Mouse (Mus musculus) fibroblast of lung, adult 2 months (primary cell): ENCODE results near the gene Sh3pxd2a.

Experiments
- DNase-seq: peaks from one replicate; pipeline ENCODE4 v3.0.0-alpha.2; 2011; ENCODE audit warnings: low read depth

Sh3pxd2a gene

DNA sequence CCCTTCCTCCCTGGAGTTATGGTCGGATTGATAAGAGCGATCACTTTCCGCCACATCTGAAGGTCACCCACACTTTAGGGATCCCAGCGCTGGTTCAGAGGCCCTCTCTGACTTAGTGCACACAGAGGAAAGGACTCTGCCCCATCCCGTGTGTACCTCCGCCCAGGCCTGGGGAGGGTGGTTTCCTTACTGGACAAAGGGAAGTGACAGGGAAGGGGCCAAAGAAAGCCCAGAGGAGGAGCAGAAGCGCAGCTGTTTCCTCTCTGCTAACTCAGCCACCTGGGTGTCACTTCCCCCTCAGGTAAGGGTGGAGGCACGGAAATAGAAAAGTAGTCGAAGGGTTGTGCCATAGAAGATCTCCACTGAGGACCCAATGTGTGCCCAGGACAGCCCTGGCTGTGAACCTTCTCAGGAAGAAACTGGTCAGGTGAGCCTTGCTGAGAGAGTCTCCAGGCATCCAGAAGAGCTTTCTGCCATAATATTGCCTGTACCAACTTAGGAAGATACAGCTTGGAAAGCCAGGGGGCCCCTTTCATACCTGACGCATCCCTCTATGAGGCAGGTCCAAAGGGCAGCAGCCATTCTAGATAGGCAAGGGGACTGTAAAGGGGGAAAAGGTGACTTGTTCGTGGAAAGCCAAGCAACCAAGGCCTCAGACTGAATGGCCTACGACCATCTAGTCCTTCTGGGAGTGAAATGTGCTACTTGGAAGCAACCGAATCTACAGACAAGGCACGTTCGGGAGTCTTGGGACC is 9.0 kb downstream of the Sh3pxd2a start:
- no peak for DNase-seq

DNA sequence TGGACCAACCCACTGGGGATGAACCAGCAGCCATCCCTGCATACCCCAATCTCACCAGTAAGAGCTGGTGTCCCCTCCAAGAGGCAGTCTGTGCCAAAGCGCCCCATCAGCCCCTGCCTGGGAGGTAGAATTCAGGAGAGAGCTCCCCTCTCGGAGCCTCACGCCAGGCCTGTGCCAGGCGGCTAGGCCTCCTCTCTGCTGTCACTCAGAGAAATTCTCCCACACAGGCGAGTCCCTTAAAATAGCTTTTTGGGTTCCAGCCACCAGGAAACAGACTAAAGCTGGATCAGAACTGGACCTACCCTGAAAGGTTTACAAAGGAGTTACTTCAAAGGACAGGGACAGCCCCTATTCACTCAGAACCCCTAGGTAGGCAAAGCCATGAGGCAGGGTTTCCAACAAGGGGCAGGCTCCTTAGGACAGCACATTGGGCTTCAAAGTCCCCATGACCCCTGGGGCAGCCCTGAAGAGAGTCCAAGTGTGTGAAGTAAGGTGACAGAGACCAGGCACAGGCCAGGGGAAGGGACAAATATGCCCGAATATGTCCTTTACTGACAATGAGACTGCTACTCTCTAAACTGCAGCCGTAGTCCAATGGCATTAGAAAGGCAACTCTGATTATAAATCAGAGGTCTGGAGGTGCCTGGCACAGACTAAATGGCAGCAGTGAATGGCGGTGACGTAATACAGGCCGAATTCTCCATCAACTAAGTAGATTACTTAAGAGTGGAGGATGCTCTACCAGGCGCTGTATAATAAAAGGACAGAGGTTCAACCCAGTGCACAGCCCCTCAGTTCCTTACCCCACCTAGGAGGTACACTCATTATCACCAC is 9.8 kb downstream of the Sh3pxd2a start:
- DNase-seq, result no peak

DNA sequence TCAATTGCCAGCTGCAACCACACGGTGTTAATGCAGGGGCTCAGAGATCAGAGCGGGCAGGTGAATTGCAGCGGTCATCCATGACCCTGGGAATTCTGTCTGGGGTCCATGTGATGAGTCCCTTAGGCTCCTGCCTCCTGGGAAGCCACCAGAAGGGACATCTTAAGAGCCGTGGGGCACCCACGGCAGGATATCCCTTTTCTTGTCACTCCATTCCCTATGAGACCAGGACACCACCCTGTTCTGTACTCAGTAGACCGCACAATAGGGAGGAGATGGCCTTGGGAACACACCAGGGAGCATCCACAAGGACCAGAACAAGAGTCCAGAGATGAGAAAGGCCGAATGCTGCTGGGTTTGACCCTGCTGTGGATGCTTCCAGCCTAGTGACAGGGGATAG is 10.8 kb downstream of the Sh3pxd2a start:
- no peak for DNase-seq

DNA sequence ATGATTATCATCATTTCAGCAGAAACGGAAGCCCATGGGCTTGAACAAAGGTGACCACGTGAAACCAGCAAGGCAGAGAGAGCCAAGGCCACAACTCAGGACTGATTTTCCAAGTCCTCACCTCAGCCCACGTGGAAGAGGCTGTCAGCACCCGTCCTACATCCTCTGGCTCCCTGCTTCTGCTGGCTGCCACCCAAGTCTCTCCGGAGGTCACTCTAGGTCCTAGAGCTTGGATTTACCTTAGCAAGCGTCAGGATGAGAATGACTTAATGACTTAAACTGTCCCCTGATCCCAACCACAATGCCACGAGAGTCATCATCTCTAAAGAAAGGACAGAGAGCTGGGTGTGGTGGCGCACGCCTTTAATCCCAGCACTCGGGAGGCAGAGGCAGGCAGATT is 11.5 kb downstream of the Sh3pxd2a start:
- no peak for DNase-seq

DNA sequence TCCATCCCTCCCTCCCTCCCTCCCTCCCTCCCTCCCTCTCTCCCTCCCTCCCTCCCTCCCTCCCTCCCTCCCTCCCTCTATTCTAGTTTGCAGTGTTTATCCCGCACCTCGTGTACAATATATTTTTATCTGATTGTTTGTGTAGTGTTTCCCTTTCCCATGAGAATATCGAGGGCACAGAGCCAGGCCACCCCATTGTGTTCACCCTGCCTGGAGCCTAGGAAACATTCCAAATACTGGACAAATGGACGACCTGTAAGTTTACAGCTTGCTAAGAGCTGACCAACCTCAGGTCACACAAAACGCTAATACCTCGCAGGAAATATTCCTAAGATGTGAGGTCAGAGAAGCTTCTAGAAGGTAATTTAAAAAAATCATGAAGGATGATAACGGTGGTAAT is 12.0 kb downstream of the Sh3pxd2a start:
- DNase-seq, result no peak

DNA sequence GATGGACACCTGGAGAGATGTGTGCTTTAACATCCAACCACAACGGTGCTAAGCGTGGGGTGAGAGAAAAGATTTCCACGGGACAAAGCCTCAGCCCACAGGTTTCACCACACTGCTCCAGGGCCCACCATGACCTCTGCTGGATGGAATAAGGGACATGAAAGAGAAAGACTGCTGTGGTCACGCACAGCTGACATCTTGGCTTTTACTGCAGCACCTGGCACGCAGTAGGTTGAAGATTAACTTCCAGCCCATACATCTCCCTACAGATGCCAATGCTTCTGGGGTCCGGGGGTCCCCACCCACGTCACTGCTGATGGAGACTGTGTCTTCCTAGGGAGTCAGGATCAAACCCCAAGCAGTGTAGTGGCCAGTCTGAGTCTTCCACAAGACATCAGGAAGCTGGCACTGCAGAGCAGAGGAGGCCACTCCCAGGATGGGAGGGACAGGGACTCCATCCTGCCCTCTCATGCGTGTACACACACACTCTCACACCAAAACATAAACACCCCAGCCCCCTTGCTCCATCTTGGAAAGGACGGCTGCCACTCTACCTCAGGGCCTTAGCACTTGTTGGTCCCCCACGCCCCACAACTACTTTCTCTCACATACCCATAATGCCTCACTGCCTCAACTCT is 12.6 kb downstream of the Sh3pxd2a start:
- DNase-seq, result no peak

DNA sequence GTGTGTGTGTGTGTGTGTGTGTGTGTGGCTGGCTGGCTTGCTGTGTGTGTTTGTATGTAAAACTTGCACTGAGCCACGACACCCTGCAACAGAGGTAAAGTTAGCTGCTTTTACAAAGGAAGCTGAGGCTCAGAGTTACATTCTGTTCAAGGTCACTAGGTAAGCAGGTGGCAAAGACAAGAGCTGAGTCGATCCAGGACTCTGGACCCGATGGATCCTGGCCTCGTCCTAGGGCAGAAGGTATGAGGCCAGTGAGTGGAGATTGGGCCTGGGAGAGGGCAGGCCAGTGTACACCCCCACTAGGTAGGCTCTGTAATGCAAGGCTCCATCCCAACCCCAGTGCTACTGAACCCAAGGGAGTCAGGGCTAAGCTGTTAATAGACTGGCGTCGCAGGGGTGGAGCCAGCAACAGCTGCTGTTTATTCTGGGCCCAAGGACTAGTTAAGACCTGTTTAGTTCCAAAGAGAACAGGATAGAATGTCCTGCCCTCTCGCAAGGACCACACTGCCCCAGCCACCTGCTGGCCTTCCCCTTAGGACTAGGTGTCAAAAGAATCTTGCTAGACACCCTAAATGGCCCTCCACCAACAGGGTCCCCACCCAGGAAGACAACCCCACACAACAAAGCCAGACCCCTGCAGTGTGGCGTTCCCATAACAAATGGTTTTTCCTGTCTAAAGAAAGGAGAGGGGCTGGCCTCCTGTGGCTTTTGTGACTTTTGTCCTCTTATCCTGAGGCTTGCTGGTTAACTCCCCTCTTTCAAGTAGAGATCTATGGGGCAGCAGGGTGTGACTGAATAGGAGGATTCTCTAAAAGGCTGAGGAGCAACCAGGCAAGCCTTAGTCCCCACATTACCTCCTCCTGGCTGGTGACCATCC is 13.7 kb downstream of the Sh3pxd2a start:
- no peak for DNase-seq

DNA sequence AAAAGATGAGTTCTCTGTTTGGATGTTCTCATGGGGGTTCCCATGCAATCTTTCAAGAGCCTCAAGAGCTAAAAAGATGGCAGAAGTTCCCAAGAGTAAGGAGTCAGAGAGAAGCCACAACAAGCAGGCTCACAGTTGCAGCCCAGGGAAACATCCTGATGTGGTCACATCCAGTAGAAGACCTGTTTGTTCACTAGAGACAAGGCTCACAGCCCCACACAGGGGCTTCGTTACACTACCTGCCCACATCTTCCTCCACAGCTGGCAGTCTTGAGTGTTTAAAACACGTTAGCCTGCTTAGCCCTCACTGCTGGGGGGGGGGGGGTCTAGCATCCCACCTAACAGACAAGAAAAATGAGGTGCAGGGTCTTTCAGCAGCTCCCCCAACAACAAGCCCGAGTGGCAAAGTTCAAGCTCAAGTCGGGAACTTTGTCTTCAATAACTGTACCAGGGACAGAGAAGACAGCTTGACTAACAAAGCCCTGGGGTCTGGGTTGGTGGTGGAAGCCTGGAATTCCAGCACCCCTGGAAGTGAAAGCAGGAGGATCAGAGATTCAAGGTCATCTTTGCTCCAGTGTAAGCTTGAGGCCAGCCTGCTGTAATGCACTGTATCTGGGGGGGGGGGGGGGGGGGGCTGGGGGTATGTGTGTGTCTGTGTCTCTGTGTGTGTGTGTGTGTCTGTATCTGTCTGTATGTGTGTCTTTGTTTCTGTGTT is 14.5 kb downstream of the Sh3pxd2a start:
- no peak for DNase-seq

DNA sequence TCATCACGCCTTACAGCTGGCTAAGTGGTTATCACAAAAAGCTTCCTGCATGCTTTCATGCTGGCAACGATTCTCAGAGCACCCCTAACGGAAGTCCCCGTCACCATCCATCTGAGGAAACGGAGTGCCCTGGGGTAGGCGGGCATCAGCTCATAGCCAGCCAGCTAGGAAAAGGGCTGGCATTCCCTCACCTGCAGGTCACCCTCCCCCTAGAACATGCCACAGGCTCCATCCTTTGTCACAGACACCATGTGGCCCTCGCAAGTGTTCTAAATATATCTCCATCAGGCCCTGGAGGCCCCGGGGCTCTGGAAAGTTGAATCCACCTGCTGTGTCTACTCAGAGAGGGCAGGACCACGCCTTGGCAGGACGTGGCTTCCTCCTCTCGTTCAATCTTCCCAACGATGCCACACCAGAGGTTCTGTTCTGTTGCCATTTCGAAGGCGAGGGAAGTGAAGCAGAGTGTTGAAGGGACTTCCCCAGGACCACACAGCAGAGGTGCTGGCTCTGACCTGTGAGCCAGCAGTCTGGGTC is 15.5 kb downstream of the Sh3pxd2a start:
- no peak for DNase-seq

DNA sequence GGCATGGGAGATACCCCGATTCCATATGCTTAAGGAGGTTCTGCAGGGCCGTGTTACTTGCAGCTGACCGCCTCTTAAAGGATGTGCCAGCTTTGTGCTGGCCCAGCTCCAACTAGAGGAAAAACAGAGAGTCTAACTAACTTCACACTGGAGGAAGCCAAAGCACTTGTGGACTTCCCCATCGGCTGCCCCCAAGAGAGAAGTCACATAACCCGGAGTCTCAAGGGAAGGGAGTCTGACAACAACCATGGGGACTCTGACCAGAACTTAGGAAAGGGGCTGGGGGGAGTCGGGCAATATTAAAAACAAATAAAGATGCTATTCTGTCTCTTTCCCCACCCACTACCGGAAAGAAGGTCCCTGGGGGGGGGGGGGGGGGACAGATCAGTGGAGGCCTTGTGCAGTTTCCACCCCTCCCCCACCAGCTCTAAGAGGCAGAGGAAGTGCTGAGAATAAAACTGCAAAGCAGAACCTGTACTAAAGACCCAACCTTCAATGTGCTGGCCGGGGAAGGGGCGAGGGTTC is 17.3 kb downstream of the Sh3pxd2a start:
- DNase-seq, result no peak

DNA sequence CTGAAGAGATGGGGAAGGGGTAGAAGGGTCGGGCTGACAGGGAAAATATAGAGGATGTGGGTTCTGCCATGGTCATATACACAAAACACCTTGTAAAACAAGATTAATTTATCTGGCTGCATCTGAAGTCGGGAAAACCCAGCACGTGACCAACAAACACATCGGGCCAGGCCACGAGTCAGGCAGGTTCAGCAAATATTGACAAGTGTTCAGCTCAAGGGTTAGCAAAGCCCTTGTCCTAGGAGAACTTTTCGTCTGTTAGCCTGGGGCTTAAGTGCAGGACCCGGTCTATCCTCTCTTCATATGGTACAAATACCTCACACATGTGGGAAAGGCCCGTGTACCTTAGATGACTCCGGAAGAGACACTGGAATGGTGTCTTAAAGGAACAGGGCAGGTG is 18.1 kb downstream of the Sh3pxd2a start:
- DNase-seq, result no peak

DNA sequence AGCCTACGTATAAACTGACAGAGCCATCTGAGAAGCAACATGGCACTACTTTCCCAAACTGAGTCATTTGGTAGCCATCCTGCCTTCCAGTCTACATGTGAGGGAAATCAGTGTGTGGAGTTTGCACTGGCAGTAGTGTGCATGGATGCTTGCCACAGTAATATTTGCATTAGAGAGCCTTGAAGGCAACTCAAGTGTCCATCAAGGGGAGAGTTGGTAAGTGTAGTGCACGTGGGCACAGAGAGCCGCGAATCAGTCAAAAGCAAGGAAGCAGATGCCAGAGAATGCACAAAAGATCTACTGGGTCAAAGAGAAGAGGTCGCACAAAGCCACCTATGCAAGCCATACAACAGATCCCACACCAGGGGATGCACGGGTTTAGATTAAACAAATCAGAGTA is 18.5 kb downstream of the Sh3pxd2a start:
- DNase-seq, result peak; percentile 51

DNA sequence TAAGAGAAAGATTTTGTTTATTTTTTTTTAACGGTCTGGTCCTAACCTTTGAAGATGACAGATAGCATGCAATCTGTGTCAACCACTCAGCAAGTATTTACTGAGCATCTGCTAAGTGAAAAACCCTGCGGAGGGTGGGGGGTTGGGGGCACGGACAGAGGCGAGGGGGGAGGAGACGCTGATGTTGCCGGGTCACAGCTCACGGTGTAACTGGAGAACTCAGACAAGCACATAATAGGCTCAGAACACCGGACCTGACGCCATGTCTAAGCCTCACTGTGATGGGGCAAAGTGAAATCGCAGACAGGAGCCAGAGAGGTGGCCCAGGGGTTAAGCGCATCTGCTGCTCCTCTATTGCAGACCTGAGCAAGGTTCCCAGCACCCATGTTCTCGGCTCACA is 19.7 kb downstream of the Sh3pxd2a start:
- no peak for DNase-seq

DNA sequence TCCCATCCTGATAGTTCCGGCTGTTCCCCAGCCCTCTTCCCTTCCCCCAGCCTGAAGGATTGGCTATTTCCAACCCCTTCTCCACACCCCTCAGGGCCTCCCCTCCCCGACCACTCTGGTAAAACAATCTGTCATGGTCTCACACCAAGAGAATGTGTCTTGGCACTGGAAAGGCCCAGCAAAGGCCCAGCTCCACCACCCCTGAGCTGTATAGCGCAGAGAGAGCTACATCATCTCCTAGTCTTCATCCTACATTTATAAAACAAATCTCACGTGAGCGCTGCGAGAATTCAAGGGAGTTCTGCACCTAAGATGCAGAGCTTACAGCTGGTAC is 21.9 kb downstream of the Sh3pxd2a start:
- no peak for DNase-seq

DNA sequence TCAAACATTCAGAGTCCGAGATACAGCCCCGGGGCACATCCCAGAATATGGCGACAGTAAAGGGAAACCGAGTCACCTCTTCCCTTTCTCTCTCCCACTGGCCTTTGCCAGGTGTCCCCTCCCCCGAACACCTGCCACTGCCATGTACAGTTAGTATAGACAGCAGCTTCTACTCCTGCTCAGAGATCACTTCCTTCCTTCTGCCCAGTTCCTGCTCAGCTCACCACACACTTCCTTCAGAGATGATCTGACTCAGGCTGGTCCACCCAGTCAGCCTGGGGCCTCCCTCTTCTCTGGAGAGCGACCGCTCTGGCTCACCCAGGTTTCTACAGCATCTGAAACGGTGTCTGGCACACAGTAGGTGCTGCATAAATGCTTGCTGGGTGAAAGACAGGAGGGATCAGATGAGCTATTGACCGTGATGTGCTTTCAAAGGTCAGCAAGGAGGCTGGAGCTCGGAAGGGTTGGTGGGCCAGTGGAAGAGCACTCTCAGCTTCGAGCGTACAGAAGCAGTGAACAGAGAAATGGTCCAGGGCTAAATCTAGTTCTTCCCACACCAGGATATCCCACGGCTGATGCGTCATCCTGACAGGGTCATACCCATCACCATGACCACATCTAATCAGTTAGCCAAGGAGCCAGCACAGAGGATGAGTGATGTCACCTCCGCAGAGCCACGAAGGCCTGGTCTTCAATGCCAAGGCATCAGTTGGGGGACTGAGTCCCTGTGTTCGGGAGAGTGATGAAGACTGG is 22.5 kb downstream of the Sh3pxd2a start:
- DNase-seq, result no peak

DNA sequence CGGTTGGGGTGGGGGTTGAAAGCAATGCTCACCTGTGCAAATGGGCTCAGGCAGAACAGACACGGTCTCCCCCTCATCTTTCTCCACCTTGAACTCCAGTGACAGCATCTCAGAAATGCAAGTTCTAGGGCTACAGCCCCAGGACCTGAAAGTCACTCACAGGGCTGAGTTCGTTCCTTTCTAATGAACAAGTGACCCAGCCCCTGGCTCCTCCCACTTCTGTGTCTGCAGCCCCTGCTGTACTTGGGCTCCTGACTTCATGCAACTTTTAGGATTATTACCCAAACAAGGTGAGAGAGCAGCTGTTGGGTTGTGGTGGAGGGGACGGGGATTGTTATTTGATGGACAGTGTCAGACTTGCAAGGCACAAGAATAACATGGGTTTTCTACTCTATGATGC is 23.2 kb downstream of the Sh3pxd2a start:
- no peak for DNase-seq

DNA sequence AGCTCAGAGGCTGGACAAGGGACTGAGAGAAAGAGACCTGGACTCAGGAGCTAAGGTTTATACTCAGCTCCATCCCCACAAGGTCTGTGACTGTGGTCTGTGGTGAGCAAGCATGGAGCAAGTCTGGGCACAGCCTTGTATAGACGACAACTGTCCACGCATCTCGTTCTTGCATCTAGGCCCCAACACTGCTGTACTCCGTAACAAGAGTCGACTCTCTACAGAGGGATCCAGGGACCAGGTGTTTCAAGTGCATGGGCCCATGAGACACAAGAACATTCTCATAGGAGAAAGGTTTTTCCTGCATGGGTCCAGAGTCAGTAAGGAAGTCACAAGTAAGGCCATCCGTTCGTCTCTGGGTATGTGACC is 23.8 kb downstream of the Sh3pxd2a start:
- DNase-seq, result no peak

DNA sequence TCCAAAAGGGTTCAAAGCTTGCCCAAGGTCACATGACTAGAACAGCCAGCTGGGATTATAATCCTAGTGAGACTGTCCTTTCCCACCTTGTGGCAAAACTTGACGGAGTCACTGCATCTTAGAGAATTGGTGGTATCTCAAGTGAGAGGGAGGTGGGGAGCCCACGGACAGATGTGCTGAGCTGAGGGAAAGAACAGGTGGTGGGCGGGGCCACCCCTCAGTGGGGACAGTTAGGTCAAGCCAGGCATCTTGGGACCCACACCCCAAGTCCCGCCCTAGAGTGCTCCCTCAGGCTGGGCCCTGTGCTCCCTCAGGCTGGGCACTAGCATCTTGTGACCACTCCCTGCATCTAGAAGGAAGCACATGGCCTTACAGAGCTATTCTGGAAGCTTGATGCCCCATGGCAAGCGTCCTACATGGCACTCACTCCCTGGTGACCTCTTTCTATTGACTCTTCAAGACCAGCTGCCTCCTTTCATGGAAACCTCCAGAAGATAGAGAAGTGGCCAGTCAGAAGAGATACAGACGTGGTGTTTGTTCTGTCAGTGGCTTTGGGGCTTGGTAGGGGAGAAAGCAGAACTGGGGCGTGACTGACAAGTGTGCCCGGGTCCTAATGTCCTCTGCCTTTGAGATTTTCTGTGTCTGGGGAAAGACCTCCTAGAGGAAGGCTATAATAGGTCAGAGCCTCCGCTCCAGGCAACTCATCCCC is 24.3 kb downstream of the Sh3pxd2a start:
- no peak for DNase-seq

DNA sequence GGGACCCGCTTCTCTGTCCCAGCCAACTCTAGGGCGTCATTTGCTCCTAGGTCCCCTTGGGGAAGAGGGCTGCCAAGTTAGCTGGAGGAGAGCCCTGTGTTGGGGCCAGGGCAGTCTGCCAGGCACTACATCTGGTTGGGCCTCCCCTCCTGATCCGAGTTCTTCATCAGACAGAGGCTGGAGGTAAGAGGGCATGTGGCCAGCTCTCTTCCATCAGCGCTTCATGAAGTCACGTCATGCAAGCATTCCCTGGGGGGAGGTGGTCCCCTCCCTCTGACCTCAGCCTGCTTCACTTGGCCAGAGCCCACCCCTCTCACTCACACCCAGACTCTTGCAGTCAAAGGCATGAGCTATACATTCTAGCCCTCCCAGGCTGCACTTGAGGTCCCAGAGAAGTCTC is 25.8 kb downstream of the Sh3pxd2a start:
- peak; percentile 57 for DNase-seq

DNA sequence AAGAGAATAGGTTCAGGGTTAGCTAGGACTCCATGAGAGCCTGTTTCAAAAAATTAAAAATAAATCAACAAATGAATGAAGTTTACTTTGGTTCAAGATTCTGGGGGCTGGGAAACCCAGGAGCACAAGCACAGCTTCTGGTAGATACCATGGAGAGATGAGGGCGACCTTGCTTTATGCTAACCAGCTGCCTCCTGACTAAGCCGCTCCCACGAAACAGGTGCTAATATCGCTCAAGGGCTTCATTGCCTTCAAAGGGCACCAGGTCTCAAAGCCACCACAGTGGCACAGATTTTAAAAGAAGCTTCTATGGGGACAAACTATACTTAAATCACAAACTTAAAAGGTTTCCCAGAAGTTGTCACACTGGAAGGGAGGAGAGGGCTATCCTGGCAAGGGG is 27.2 kb downstream of the Sh3pxd2a start:
- DNase-seq, result no peak
